Mouse (Mus musculus) C2C12 (cell line): ENCODE data around the gene Gm20388. TPM values are rescaled to one million over a fixed set of nuclear protein-coding genes. Genes with fewer than 3 reads are reported as not detected.

Experiments
- H3K27me3 ChIP-seq: one replicate; pipeline ENCODE4 v1.6.1; 2011; ENCODE audit not compliant: control insufficient read depth, insufficient read depth, insufficient read length
- H3K36me3 ChIP-seq: one replicate; pipeline ENCODE4 v1.6.1; 2011; ENCODE audit not compliant: control insufficient read depth, insufficient read depth
- H3K4me3 ChIP-seq: one replicate; pipeline ENCODE4 v1.5.1; 2011; ENCODE audit warnings: mild to moderate bottlenecking, control low read depth; ENCODE audit not compliant: poor library complexity, insufficient read depth, severe bottlenecking
- H3K79me2 ChIP-seq: one replicate; pipeline ENCODE4 v1.6.1; 2011; ENCODE audit not compliant: control insufficient read depth, insufficient read depth
- H3K79me3 ChIP-seq: one replicate; pipeline ENCODE4 v1.6.1; 2011; ENCODE audit warnings: low read depth, control low read depth
- H3ac ChIP-seq: one replicate; pipeline ENCODE3; 2011; ENCODE audit warnings: low read depth; ENCODE audit not compliant: control insufficient read depth, insufficient read length
- CEBPB ChIP-seq: IDR thresholded peaks from one replicate; pipeline ENCODE4 v1.6.1; 2011; ENCODE audit warnings: low read depth, mild to moderate bottlenecking, control low read depth, moderate library complexity
- CTCF ChIP-seq: IDR thresholded peaks from one replicate; pipeline ENCODE4 v1.5.1; 2011; ENCODE audit not compliant: control insufficient read depth, insufficient read depth, insufficient read length
- FOSL1 ChIP-seq: IDR thresholded peaks from one replicate; pipeline ENCODE4 v1.8.0; 2011; ENCODE audit warnings: mild to moderate bottlenecking, low read length; ENCODE audit not compliant: poor library complexity, insufficient read depth, severe bottlenecking
- MAX ChIP-seq: IDR thresholded peaks from one replicate; pipeline ENCODE4 v1.6.1; 2011; ENCODE audit warnings: mild to moderate bottlenecking, control low read depth
- MYOD1 ChIP-seq: IDR thresholded peaks from one replicate; pipeline ENCODE4 v1.6.1; 2011; ENCODE audit warnings: low read depth; ENCODE audit not compliant: control insufficient read depth, insufficient read length
- MYOG ChIP-seq: IDR thresholded peaks from one replicate; pipeline ENCODE4 v1.6.1; 2011; ENCODE audit not compliant: control insufficient read depth, insufficient read length; ENCODE audit errors: extremely low read depth
- USF1 ChIP-seq: IDR thresholded peaks from one replicate; pipeline ENCODE4 v1.6.1; 2011; ENCODE audit warnings: low read depth, mild to moderate bottlenecking, control low read depth, moderate library complexity
- polyA plus RNA-seq: library from polyadenylated mRNA; unstranded; fragments of >200 nt; fragmentation: generic; extraction: Trizol; gene quantifications from one replicate; pipeline ENCODE4 v1.2.1, GENCODE M21; 2012; ENCODE audit warnings: missing spikeins

Gene Gm20388
- polyA plus RNA-seq, 1 experiment = 15.0 TPM

DNA sequence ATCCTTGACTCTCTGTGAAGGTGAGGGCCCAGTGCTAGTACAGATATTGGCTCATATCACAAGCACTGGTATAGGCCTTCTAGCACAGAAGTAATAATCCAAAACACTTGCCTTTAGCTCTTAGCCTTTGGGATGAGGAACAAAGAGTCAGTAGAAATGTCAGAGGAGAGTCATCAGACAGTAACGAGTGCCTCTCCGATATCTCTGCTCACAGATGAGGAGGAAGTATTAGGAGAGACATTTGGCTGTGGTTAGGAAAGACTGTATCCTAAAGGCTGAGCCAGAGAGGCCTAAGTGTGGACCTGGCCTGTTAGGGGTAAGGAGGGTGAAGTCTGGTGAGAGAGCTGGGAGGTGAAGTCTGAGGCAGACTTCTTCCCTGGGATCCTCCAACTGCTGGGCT is 3531.1 kb downstream of the Gm20388 start:
- Histone ChIP-seq H3K27me3 (no peaks in the 10 kb centered on the region), H3K36me3 (no peaks in the 10 kb centered on the region), H3K79me3 (no peaks in the 10 kb centered on the region), H3K79me2 (no peaks in the 10 kb centered on the region), H3ac (no peak overlapping the region), H3K4me3 (no peak overlapping the region)
- TF ChIP-seq USF1 (no peak), CEBPB (no peak)

DNA sequence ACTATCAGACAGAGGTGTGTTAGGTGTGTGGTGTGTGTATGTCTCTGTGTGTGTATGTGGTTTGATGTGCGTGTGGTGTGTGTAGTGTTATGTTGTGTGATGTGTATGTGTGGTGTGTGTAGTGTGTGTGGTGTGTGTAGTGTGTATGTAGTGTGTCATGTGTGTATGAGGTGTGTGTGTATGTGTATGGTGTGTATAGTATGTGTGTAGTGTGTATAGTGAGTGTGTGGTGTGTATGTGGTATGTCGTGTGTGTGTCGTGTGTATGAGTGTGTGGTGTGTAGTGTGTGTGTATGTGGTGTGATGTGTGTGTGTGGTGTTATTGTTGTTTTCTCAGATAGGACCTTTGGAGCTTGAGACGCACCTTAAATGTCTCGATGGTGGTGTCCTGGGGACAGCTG is 3531.7 kb downstream of the Gm20388 start:
- TF ChIP-seq MYOG = no peak
- TF ChIP-seq USF1 = no peak
- no peak for TF ChIP-seq MYOD1
- TF ChIP-seq FOSL1 = no peak
- no peak for TF ChIP-seq CEBPB
- no peak for TF ChIP-seq CTCF
- no peak for TF ChIP-seq MAX
- H3K36me3 ChIP-seq = no peaks in the 10 kb centered on the region
- H3K4me3 ChIP-seq = no peak overlapping the region
- no peak overlapping the region for H3ac ChIP-seq
- no peaks in the 10 kb centered on the region for H3K27me3 ChIP-seq
- no peaks in the 10 kb centered on the region for H3K79me2 ChIP-seq
- H3K79me3 ChIP-seq = no peaks in the 10 kb centered on the region

DNA sequence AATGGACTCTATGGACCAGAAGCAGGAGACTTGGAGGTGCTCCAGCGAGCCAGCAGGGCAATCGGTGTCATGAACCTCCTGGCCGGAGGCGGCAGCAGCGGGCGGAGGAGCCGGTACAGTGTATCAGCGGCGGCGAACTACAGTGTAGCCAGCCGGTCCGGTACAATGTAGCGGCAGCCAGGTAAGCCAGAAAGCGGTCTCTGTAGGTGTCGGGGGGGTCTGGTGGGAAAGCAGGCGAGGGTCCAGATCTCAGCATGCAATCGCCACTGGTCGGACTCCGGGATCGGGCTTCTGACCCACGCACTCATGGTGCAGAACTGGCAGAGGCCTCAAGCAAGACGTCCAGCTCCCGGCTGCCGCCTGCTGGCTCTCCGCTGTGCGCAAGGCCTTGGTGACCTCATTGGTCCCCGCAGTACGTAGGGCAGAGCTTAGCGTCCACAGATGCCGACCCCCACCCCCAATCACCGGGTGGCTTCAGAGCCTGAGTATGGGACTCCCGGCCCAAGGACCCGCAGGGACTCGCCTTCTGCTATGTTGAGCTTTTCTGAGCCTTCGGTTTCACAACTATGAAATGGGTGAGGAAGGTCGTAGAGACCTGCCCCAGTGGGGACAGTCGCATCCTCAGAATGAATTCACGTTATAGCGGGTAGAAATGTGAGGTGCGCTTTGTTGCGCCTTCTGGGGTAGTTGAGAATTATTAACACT is 3532.4 kb downstream of the Gm20388 start:
- H3K27me3 ChIP-seq = no peaks in the 10 kb centered on the region
- TF ChIP-seq USF1 = no peak
- TF ChIP-seq MAX = peak; percentile 64
- TF ChIP-seq CEBPB = no peak
- TF ChIP-seq CTCF = peak; percentile 94
- H3K4me3 ChIP-seq = peak overlapping the region; percentile 49
- peak overlapping the region; percentile 84 for H3ac ChIP-seq
- no peaks in the 10 kb centered on the region for H3K79me3 ChIP-seq
- no peaks in the 10 kb centered on the region for H3K36me3 ChIP-seq
- H3K79me2 ChIP-seq = no peaks in the 10 kb centered on the region

DNA sequence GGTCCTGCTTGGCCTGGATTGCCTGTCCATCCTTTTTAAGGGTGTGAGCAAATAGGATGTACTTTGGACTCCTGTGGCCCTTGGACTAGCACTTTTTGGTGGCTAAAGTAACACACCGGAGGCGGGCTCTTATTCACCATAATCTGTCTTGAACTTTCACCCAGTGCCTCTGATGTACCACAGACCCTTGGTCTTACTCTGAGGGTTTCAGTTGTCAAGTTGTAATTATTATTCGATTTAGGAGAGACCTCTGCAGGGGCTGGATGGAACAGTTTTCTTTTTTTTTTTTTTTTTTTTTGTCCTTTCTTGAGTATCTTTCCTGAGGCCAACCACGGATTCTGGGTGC is 3532.9 kb downstream of the Gm20388 start:
- TF ChIP-seq FOSL1 (no peak), CEBPB (no peak), CTCF (no peak), USF1 (no peak), MYOG (no peak), MAX (no peak), MYOD1 (no peak)
- H3K79me3 ChIP-seq = no peaks in the 10 kb centered on the region
- H3K4me3 ChIP-seq = peak overlapping the region; percentile 49
- H3K79me2 ChIP-seq = no peaks in the 10 kb centered on the region
- H3K27me3 ChIP-seq = no peaks in the 10 kb centered on the region
- H3ac ChIP-seq = peak overlapping the region; percentile 84
- no peaks in the 10 kb centered on the region for H3K36me3 ChIP-seq

DNA sequence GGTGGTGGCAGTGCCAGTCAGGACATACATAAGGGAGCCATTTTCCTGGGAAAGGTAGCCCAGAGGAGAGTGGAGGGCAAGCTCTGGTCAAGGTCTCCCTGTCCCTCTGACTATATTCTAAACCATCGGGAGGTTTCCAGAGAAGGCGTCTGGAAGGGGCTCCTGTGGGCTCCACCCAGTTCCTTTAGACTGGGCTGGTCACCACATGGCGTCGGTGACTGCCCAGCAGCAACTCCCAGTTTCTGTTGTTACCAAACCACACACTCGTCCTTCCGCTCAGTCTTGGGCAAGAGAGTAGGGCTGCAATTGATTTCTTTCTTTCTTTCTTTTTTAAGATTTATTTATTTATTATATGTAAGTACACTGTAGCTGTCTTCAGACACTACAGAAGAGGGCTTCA is 3533.5 kb downstream of the Gm20388 start:
- no peaks in the 10 kb centered on the region for H3K36me3 ChIP-seq
- no peaks in the 10 kb centered on the region for H3K79me3 ChIP-seq
- H3K4me3 ChIP-seq = no peak overlapping the region
- no peak for TF ChIP-seq MYOD1
- no peak for TF ChIP-seq MYOG
- TF ChIP-seq CEBPB = no peak
- TF ChIP-seq MAX = no peak
- no peak for TF ChIP-seq FOSL1
- TF ChIP-seq CTCF = no peak
- TF ChIP-seq USF1 = no peak
- no peak overlapping the region for H3ac ChIP-seq
- H3K27me3 ChIP-seq = no peaks in the 10 kb centered on the region
- no peaks in the 10 kb centered on the region for H3K79me2 ChIP-seq

DNA sequence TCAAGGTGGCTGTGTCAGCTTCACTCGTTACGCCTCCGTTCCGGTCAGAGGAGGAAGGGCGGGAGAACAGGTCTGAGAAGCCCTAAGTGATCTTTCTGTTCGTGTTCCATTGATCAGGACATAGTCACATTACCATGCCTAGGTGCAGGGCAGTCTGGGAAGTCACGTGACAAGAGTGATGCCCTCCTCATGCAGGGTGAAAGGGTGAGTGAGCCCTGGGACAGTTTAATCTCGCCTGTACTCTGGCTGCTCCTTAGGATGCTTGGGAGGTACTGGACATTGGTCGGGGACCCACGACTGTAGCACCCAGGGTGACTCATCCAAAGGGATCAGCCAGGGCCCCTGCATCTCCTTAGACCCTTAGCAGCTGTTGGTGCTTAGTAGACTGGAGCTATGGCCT is 3535.3 kb downstream of the Gm20388 start:
- no peaks in the 10 kb centered on the region for H3K79me2 ChIP-seq
- no peak for TF ChIP-seq MAX
- TF ChIP-seq CEBPB = no peak
- TF ChIP-seq USF1 = no peak
- TF ChIP-seq MYOG = no peak
- no peak for TF ChIP-seq FOSL1
- no peak for TF ChIP-seq CTCF
- no peak for TF ChIP-seq MYOD1
- no peak overlapping the region for H3ac ChIP-seq
- no peaks in the 10 kb centered on the region for H3K27me3 ChIP-seq
- no peak overlapping the region for H3K4me3 ChIP-seq
- H3K36me3 ChIP-seq = no peaks in the 10 kb centered on the region
- no peaks in the 10 kb centered on the region for H3K79me3 ChIP-seq
